Mouse (Mus musculus) megakaryocyte, embryonic 14.5 days (primary cell): ENCODE measurements at regions not wholly inside any gene's neighbourhood (a gene's known extent, or its start where the extent isn't known, plus 50 kb on each side); places are given as distances from the start of the nearest gene placed in this dataset.

Experiments
- FLI1 ChIP-seq: IDR thresholded peaks from 2 replicates; pipeline ENCODE4 v1.6.1; 2012; ENCODE audit warnings: low read length, inconsistent platforms, mixed read lengths
- GATA1 ChIP-seq: IDR thresholded peaks from 3 replicates; pipeline ENCODE4 v1.6.1; 2012; ENCODE audit warnings: mixed read lengths, low read length, inconsistent platforms, borderline replicate concordance

GRCm38 (mm10) chr9:31560226-31560556 lies 95.9 kb upstream of the Tmem45b start:
- TF ChIP-seq GATA1 (no peak), FLI1 (no peak)
